Mouse (Mus musculus) ES-Bruce4 (cell line): ENCODE measurements at regions not wholly inside any gene's neighbourhood (a gene's known extent, or its start where the extent isn't known, plus 50 kb on each side); places are given as distances from the start of the nearest gene placed in this dataset.

ENCODE experiments used
- H3K27ac ChIP-seq: 2 replicates; pipeline ENCODE4 v1.5.1; 2012; ENCODE audit warnings: low read length, inconsistent platforms; ENCODE audit not compliant: insufficient read depth
- H3K27me3 ChIP-seq: 2 replicates; pipeline ENCODE4 v1.6.1; 2012; ENCODE audit warnings: mild to moderate bottlenecking, low read length, inconsistent platforms; ENCODE audit not compliant: control insufficient read depth, poor library complexity, insufficient read depth, severe bottlenecking
- H3K36me3 ChIP-seq: 2 replicates; pipeline ENCODE4 v1.6.1; 2012; ENCODE audit warnings: inconsistent platforms, mild to moderate bottlenecking, low read length, moderate library complexity; ENCODE audit not compliant: control insufficient read depth, poor library complexity, insufficient read depth, severe bottlenecking
- H3K4me1 ChIP-seq: one replicate; pipeline ENCODE4 v1.8.1; 2011; ENCODE audit warnings: low read length; ENCODE audit not compliant: control insufficient read depth, insufficient read depth
- H3K4me3 ChIP-seq: 2 replicates; pipeline ENCODE4 v1.5.1; 2011; ENCODE audit warnings: low read depth, mild to moderate bottlenecking, low read length
- H3K9ac ChIP-seq: 2 replicates; pipeline ENCODE4 v1.6.1; 2012; ENCODE audit warnings: low read depth, mild to moderate bottlenecking, inconsistent platforms; ENCODE audit not compliant: poor library complexity, severe bottlenecking
- H3K9me3 ChIP-seq: replicated peaks from 2 replicates; pipeline ENCODE4 v1.6.1; 2012; ENCODE audit warnings: mild to moderate bottlenecking, low read length, inconsistent platforms; ENCODE audit not compliant: control insufficient read depth, poor library complexity, insufficient read depth, severe bottlenecking
- CTCF ChIP-seq: IDR thresholded peaks from one replicate; pipeline ENCODE4 v1.8.1; 2011; ENCODE audit warnings: low read depth, low read length
- EP300 ChIP-seq: IDR thresholded peaks from 2 replicates; pipeline ENCODE4 v1.6.1; 2011; ENCODE audit warnings: low read depth, low read length; ENCODE audit not compliant: insufficient read depth
- POLR2A ChIP-seq: IDR thresholded peaks from one replicate; pipeline ENCODE4 v1.8.1; 2011; ENCODE audit warnings: low read length; ENCODE audit not compliant: insufficient read depth

DNA sequence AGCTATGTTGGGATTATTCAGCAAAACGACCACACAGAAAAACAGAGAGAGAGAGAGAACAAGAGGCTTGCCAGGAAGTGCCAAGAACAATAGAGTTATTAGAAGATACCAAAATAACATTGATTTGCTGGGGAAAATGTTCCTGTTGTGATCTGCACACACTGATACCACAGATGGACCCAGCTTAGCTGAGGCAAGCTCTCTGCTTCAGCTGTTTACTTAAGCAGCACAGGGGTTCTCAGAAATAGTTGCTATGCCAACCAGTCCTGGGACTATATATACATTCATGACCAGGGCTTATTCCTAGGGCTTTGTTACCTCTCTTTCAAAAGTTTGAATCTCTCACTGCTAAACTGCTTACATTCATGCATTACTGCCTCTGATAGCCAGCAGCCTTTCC lies 790.5 kb downstream of the Diaph3 start:
- no peaks in the 10 kb centered on the region for H3K4me1 ChIP-seq
- no peak overlapping the region for H3K27ac ChIP-seq
- no peaks in the 10 kb centered on the region for H3K27me3 ChIP-seq
- no peaks in the 10 kb centered on the region for H3K36me3 ChIP-seq
- no peaks in the 10 kb centered on the region for H3K9me3 ChIP-seq
- TF ChIP-seq POLR2A (no peak), CTCF (no peak), EP300 (no peak)
- H3K4me3 ChIP-seq, result no peak overlapping the region
- no peak overlapping the region for H3K9ac ChIP-seq

DNA sequence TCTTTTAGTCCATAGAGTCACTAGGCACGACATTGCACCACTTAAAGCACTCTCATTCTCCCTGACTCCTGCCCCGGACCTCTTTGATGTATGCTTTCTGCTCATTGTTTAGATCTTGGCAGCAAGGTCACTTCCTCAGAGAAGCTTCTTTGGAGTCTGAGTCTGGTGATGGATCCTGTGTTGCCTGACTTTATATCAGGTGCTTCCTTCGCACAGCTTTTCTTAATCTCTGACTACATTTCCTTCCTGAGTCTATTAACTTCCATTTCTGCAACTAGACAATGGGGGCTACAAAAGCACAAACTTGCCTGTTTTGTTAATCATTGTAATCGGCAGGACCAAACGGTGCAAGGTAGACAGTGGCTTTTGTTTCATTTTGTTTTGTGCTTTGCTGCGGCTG lies 802.0 kb downstream of the Diaph3 start:
- Histone ChIP-seq H3K27me3 (no peaks in the 10 kb centered on the region; the same call in 1 of the 2 replicates), H3K9ac (no peak overlapping the region), H3K36me3 (no peaks in the 10 kb centered on the region), H3K4me1 (no peaks in the 10 kb centered on the region), H3K27ac (no peak overlapping the region), H3K9me3 (no peaks in the 10 kb centered on the region), H3K4me3 (no peak overlapping the region)
- TF ChIP-seq POLR2A, result no peak
- no peak for TF ChIP-seq EP300
- no peak for TF ChIP-seq CTCF

DNA sequence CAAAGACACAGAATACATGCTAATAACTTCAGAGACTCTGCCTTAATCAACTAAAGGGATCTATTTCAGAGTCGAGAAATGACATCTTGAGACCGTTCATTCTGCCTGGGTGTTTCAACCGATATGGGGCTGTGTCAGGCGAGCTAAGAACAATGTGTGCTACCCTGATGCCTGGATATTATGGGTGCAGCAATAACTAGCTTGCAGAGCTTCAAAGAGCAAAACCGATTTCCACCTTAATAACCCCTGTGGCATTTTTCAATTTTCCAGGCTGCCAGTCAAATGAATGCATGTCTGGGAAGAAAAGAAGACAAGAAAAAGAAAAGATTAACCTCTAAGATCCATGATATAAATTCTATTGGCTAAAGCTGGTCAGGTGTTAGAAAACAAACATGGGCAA lies 804.0 kb downstream of the Diaph3 start:
- TF ChIP-seq EP300 (no peak), POLR2A (no peak), CTCF (no peak)
- no peaks in the 10 kb centered on the region for H3K4me1 ChIP-seq
- no peak overlapping the region for H3K27ac ChIP-seq

DNA sequence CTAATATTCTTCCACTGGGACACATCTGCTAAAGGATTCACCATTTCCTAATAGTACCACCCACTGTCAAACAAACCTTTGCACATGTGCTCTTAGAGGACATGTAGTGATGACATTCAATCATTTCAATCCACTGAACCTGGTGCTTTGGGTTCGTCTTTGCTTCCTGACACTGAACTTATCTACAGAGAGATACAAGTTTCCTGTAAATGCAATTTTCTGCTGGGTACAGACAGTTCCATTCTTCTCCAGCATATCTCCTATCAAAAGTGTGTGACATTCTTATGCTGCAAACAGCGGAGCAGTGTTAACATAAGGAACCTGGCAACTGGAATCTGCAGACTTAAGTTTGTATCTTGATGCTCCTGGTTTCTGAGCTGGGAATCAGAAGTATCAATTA lies 805.8 kb downstream of the Diaph3 start:
- TF ChIP-seq POLR2A (no peak), EP300 (no peak), CTCF (no peak)
- no peaks in the 10 kb centered on the region for H3K4me1 ChIP-seq
- no peaks in the 10 kb centered on the region for H3K36me3 ChIP-seq

More for the DNA sequence above, 804.0 kb downstream of the Diaph3 start:
- Histone ChIP-seq H3K27me3 (no peaks in the 10 kb centered on the region; the same call in 1 of the 2 replicates), H3K36me3 (no peaks in the 10 kb centered on the region), H3K9me3 (no peaks in the 10 kb centered on the region), H3K4me3 (no peak overlapping the region), H3K9ac (no peak overlapping the region)

DNA sequence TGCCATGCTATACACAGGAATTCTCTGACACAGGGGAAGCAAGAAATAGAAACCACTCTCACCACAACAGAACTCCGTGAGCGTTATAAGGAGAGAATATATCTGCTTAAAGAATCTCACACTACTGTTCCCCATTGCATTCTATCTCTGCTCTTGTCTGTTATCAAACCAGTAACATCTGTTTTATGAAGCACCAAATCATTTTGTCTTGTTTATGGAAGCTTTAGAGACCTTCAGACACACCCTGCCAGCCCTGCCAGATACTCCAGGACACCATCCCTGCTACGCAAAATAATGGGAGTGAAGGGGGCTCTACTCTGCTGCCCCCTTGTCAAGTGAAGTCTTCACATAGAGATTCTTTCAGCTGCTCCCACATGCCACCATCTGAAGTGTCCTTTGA lies 811.9 kb downstream of the Diaph3 start:
- no peaks in the 10 kb centered on the region for H3K36me3 ChIP-seq
- H3K27me3 ChIP-seq, result no peaks in the 10 kb centered on the region
- no peaks in the 10 kb centered on the region for H3K4me1 ChIP-seq
- no peak overlapping the region for H3K9ac ChIP-seq
- H3K4me3 ChIP-seq, result no peak overlapping the region
- H3K9me3 ChIP-seq, result no peaks in the 10 kb centered on the region
- TF ChIP-seq EP300 (no peak), CTCF (no peak), POLR2A (no peak)
- no peak overlapping the region for H3K27ac ChIP-seq

More for the DNA sequence above, 805.8 kb downstream of the Diaph3 start:
- Histone ChIP-seq H3K4me3 (no peak overlapping the region), H3K27ac (no peak overlapping the region), H3K9ac (no peak overlapping the region), H3K27me3 (no peaks in the 10 kb centered on the region), H3K9me3 (no peaks in the 10 kb centered on the region)

DNA sequence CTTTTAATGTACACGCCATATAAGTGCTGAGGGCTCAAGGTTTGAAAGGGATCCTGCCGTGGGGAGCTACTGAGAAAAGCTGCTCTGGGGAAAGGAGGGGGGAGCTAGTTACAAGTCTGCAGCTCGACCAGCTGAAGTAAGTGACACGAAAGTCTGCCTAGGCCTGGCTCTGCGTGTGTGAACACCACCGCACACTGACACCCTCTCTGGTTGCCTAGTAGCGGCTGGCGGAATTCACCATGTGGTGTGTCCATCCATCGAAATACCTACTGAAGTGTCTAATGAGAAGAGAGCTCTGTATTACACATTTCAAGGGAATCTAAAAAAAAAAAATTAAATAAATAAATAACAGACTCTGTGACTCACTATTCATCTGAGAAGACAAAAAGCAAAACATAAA lies 813.4 kb downstream of the Diaph3 start:
- TF ChIP-seq POLR2A, result no peak
- no peak for TF ChIP-seq CTCF
- H3K27me3 ChIP-seq, result no peaks in the 10 kb centered on the region
- H3K4me3 ChIP-seq, result no peak overlapping the region
- H3K4me1 ChIP-seq, result no peaks in the 10 kb centered on the region
- H3K9me3 ChIP-seq, result no peaks in the 10 kb centered on the region
- H3K36me3 ChIP-seq, result no peaks in the 10 kb centered on the region
- no peak overlapping the region for H3K27ac ChIP-seq
- no peak overlapping the region for H3K9ac ChIP-seq
